Mouse (Mus musculus) intestine, embryonic 14.5 days (tissue): ENCODE data around the gene Prl7d1. TPM values are rescaled to one million over a fixed set of nuclear protein-coding genes. Genes with fewer than 3 reads are reported as not detected.
"Not testable (repeated sequence)": the region's sequence is repeated elsewhere in the genome, so short reads cannot be mapped to it uniquely, and the experiment has no call there.

Experiments
- ATAC-seq: fragments of 200-750 bp; cut with Nextera tagmentation; replicated peaks from 2 replicates; pipeline ENCODE4 v1.8.0; 2017; ENCODE audit warnings: low read depth, moderate number of reproducible peaks, moderate TSS enrichment, moderate library complexity; ENCODE audit not compliant: low FRiP score, low TSS enrichment
- DNase-seq: peaks from one replicate; pipeline ENCODE4 v3.0.0-alpha.2; 2018; ENCODE audit warnings: low spot score
- H3K27ac ChIP-seq: fragments of 300-500 bp; sonication (generic); 2 replicates; pipeline ENCODE4 v1.5.1; 2014; ENCODE audit warnings: low read depth, mild to moderate bottlenecking, control low read depth
- H3K27me3 ChIP-seq: fragments of 300-500 bp; sonication (generic); replicated peaks from 2 replicates; pipeline ENCODE4 v1.6.1; 2014; ENCODE audit warnings: low read length, control low read depth; ENCODE audit not compliant: control insufficient read depth, insufficient read depth
- H3K36me3 ChIP-seq: fragments of 300-500 bp; sonication (generic); 2 replicates; pipeline ENCODE4 v1.6.1; 2014; ENCODE audit warnings: low read length, control low read depth; ENCODE audit not compliant: control insufficient read depth, insufficient read depth
- H3K4me1 ChIP-seq: fragments of 300-500 bp; sonication (generic); replicated peaks from 2 replicates; pipeline ENCODE4 v1.6.1; 2014; ENCODE audit warnings: low read length, control low read depth, mixed read lengths; ENCODE audit not compliant: control insufficient read depth, insufficient read depth
- H3K4me2 ChIP-seq: fragments of 300-500 bp; sonication (generic); 2 replicates; pipeline ENCODE4 v1.6.1; 2014; ENCODE audit warnings: low read length
- H3K4me3 ChIP-seq: fragments of 300-500 bp; sonication (generic); 2 replicates; pipeline ENCODE4 v1.5.1; 2014; ENCODE audit warnings: low read depth, low read length, control low read depth, mixed read lengths
- H3K9ac ChIP-seq: fragments of 300-500 bp; sonication (generic); 2 replicates; pipeline ENCODE4 v1.6.1; 2014; ENCODE audit warnings: mild to moderate bottlenecking, low read length
- H3K9me3 ChIP-seq: fragments of 300-500 bp; sonication (generic); 2 replicates; pipeline ENCODE4 v1.6.1; 2016; ENCODE audit warnings: low read length, control low read depth; ENCODE audit not compliant: control insufficient read depth
- whole genome bisulfite sequencing: fragments of 180-500 bp; shearing (Covaris S2); extraction: QIAGEN DNeasy Blood & Tissue Kit; methylation state at CpG from one replicate; pipeline ENCODE4 v1.1.7; 2014; 5-methylcytosine and 5-hydroxymethylcytosine counted together
- polyA plus RNA-seq: library from polyadenylated mRNA; unstranded; fragments of >200 nt; fragmentation: Nextera tagmentation; extraction: Ambion mirVana; gene quantifications from 2 replicates; pipeline ENCODE4 v1.2.1, GENCODE M21; 2014

Prl7d1 gene
- not detected in 2 replicates for polyA plus RNA-seq

DNA sequence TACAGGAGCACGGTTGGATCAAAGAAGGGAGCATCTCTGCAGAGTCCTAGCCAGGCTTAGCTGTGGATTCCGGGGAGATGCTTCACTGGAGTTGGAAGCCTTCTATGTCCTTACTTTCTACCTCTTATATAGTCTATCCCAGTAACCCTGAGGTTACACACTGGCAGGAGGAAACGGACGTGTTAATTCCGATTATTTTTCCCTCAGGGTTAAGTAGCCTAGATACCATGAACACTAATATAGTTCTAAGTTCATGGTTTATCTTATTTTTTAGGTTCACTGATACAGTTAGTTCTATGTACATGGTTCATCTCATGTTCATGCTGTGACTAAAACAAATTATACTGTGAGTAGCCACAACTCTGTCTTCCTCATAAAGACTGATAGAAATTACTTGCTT lies at the start of gene Prl7d1:
Prl7d1 (minus strand) TSS at position 101 of the 400 bp plus-strand sequence.
- Histone ChIP-seq H3K9ac (no peak within 1 kb of the TSS), H3K4me1 (no peaks in the 10 kb centered on the region), H3K27ac (no peak within 1 kb of the TSS), H3K9me3 (no peaks in the 10 kb centered on the region), H3K4me2 (no peak within 1 kb of the TSS), H3K4me3 (no peak within 1 kb of the TSS), H3K36me3 (no peaks in the 10 kb centered on the region), H3K27me3 (no peaks in the 10 kb centered on the region)
- ATAC-seq (no peak), DNase-seq (no peak)
- 69% methylated on average over 5 of the region's 5 CpGs for WGBS

DNA sequence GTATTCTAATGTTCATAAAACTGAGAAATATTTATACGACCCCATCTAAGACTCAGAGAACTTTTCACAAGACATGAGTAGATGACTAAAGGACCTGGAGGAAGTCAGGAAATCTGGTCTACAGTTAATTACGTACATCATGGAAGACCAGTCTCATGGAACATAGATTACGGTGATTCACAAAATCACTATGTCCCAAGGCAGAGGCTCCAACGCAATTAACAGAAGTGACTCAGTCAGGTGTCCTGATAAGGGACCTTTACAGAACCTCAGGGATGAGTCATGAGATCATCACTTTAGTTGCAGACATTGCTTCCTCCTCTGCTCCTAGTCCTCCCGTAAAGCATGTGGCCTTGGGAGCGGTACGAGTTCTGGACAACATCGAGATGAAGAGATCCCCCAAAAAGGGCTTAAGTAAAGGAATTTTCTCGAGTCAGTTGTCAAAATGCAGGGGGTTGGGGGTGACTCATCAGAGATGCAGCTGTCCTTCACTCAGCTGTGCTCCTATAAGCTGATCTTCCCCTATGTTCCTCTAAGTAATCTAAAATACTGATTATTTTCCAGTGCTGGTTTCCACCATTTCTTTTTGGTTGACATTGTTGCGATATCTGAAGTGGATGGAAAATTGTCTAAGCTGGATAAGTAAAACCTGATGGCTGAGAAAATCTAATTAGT lies 18.1 kb upstream of the Prl7d1 start:
- Histone ChIP-seq H3K9me3 (no peaks in the 10 kb centered on the region), H3K9ac (no peak overlapping the region), H3K27ac (no peak overlapping the region), H3K36me3 (no peaks in the 10 kb centered on the region), H3K4me1 (no peaks in the 10 kb centered on the region), H3K27me3 (no peaks in the 10 kb centered on the region), H3K4me2 (no peak overlapping the region), H3K4me3 (no peak overlapping the region)
- DNase-seq = no peak
- WGBS = 88% methylated on average over 10 of the region's 10 CpGs
- no peak for ATAC-seq

DNA sequence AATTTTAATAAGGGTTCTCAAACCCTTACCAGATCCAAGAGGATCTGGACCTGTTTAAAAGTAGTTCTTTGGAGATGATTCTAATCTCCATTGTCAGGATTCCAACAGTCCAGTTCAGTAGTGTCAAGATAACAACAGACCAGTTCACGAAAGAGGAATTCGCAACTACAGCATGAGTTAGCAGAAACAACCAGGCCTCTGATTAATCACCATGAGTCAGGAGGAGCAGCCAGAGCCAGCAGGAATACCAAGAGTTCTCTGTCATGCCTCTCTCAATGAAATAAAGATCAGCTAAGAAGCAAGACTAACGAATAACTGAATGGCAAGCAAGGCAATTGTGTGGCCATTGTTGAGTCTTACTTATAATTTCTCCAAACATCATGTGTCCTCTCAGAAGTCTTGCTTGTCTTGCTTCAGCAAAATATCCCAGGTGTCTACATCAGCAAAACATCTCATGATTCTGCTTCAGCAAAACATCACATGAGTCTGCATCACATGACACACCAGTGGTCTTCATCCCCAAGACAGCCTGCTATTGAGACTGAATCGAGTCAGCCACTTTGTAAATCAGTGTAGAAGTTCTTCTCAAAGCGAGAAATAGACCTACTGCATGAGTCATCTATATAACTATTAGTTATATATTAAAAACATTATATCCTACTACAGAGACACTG lies 13.9 kb upstream of the Prl7d1 start:
- H3K4me1 ChIP-seq, DNase-seq, H3K27me3 ChIP-seq, H3K36me3 ChIP-seq, H3K4me2 ChIP-seq, H3K4me3 ChIP-seq, H3K9ac ChIP-seq, ATAC-seq, H3K9me3 ChIP-seq, H3K27ac ChIP-seq: not testable (repeated sequence)
- 76% methylated on average over 5 of the region's 5 CpGs for WGBS

DNA sequence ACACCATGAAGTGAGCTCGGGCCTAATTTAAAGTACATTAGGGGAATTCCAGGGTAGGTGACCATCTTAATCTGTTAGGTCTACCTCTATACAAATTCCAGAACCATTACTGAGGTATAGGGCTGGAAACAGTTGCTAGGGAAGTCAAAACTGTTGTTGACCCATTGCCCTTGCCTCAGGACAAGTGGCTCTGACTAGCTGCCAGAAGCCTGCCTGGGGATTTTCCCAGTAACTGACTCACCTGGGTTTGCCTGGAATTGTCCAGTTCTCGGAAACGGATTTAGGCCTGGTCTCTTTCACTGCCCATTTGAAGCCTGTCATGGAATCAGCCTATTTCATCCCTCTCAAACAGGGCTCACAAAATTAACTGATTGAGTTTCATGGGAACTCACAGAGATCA lies 8.5 kb upstream of the Prl7d1 start:
- not testable (repeated sequence) for H3K4me3 ChIP-seq, H3K36me3 ChIP-seq, H3K4me1 ChIP-seq, H3K27me3 ChIP-seq, ATAC-seq, H3K9me3 ChIP-seq, H3K9ac ChIP-seq, H3K27ac ChIP-seq, H3K4me2 ChIP-seq, DNase-seq
- WGBS = 84% methylated on average over 3 of the region's 3 CpGs

DNA sequence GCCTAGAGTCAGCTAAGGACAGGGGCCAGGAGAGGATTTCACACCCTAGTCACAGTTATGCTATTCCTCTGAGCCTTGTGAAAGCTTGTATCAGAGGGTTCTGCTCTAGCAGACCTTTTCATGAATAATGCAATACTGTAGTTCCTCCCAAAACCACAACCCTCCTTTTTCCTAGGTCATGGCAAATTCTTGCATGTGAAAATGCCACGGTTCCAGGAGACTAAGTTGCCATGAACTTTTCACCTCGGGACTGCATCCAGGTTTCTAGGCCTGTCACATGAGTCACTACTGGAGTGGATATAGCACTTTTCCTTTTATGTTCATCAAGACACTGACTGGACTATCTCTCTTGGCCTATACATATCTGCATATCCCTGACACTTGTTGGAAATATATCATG lies 10.0 kb downstream of the Prl7d1 start:
- Histone ChIP-seq H3K4me3 (no peak overlapping the region), H3K9ac (no peak overlapping the region), H3K4me1 (no peaks in the 10 kb centered on the region), H3K4me2 (no peak overlapping the region), H3K36me3 (no peaks in the 10 kb centered on the region), H3K27me3 (no peaks in the 10 kb centered on the region), H3K9me3 (no peaks in the 10 kb centered on the region), H3K27ac (no peak overlapping the region)
- WGBS = 73% methylated on average over 2 of the region's 2 CpGs
- no peak for ATAC-seq
- no peak for DNase-seq

DNA sequence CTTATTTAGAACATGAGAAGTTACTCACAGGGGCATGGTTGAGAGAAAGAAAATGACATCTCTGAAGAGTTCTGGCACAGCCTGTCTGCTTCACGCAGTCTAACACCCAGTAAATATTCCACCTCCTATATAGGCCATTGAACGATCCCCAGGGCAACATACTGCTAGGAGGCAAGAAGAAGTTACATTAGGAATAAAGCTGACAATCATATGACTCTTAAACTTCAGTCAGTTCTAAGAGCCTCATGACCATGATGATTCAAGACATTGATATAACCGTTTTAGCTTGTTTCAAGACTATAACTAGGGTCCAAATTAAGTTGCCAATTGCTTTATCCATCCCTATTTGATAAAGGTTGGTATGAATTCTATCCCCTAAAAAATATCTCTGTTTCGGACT lies 48.6 kb downstream of the Prl7d1 start, which contains the start of gene Prl7a2:
Prl7a2 (minus strand) TSS at position 101 of the 400 bp plus-strand sequence.
- Histone ChIP-seq H3K9me3 (no peaks in the 10 kb centered on the region), H3K4me3 (no peak within 1 kb of the TSS), H3K4me2 (no peak within 1 kb of the TSS), H3K4me1 (no peaks in the 10 kb centered on the region), H3K27me3 (no peaks in the 10 kb centered on the region), H3K36me3 (no peaks in the 10 kb centered on the region), H3K9ac (no peak within 1 kb of the TSS), H3K27ac (no peak within 1 kb of the TSS)
- DNase-seq (no peak), ATAC-seq (no peak)
- WGBS = 89% methylated on average over 4 of the region's 4 CpGs

DNA sequence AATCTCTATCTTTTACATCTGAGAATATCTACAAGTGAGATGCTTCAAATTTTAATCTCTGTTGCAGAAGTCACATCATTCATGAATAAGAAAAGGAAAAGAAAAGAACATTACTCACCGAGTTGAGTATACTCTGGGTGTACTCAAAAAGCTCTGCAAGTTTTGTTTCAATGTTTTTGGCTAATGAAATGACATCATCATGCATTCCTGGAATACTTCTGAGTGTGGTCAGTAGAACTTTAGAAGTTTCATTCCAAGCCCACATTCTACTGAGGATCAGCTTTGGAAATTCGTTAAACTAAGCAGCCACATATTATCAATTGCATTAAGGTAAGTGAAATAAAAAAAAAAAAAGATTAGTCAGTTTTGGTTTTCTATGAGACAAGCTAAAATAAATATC lies 55.8 kb downstream of the Prl7d1 start:
- Histone ChIP-seq H3K4me1 (no peaks in the 10 kb centered on the region), H3K27ac (no peak overlapping the region), H3K4me3 (no peak overlapping the region), H3K36me3 (no peaks in the 10 kb centered on the region), H3K9ac (no peak overlapping the region), H3K27me3 (no peaks in the 10 kb centered on the region), H3K4me2 (no peak overlapping the region), H3K9me3 (no peaks in the 10 kb centered on the region)
- WGBS = 64% methylated on average over 2 of the region's 2 CpGs
- DNase-seq (no peak), ATAC-seq (no peak)
